Mouse (Mus musculus): ENCODE measurements around the gene Cox17.

GRCm38 (mm10) chr16:38369992-38370484 lies 23.2 kb downstream of the Cox17 start:
- TF ChIP-seq USF1 (IDR thresholded peaks at IDR 0.05; ENCODE audit: low read depth) (no peak), POLR2A (IDR thresholded peaks at IDR 0.05; ENCODE audit: insufficient read length, low read depth) (no peak), MYOG (IDR thresholded peaks at IDR 0.05; ENCODE audit: control insufficient read depth in 1 of 3, insufficient read depth in 1 of 3, insufficient read length in 2 of 3, low read depth in 2 of 3) (peak in 2 of 3 experiments; percentile 72 to 91), POLR2AphosphoS2 (IDR thresholded peaks at IDR 0.05; ENCODE audit: insufficient read length, low read depth) (no peak), MAX (IDR thresholded peaks at IDR 0.05; ENCODE audit: low read depth) (no peak)
